Mouse (Mus musculus) lung, embryonic 14.5 days (tissue): Measurements from ENCODE around the gene 1700001C19Rik. TPM values are rescaled to one million over a fixed set of nuclear protein-coding genes. Genes with fewer than 3 reads are reported as not detected.

Experiments
- ATAC-seq: fragments of 200-750 bp; cut with Nextera tagmentation; 2 replicates; pipeline ENCODE4 v1.8.0; 2017; ENCODE audit warnings: mild to moderate bottlenecking, moderate TSS enrichment, moderate library complexity; ENCODE audit not compliant: insufficient read depth
- DNase-seq: peaks from one replicate; pipeline ENCODE4 v3.0.0-alpha.2; 2015
- H3K27ac ChIP-seq: fragments of 300-500 bp; sonication (generic); 2 replicates; pipeline ENCODE4 v1.5.1; 2014; ENCODE audit warnings: low read depth, mild to moderate bottlenecking, moderate library complexity
- H3K27me3 ChIP-seq: fragments of 300-500 bp; sonication (generic); 2 replicates; pipeline ENCODE4 v1.6.1; 2014; ENCODE audit warnings: low read length, control low read depth; ENCODE audit not compliant: insufficient read depth
- H3K36me3 ChIP-seq: fragments of 300-500 bp; sonication (generic); 2 replicates; pipeline ENCODE4 v1.6.1; 2014; ENCODE audit warnings: control low read depth; ENCODE audit not compliant: insufficient read depth
- H3K4me1 ChIP-seq: fragments of 300-500 bp; sonication (generic); 2 replicates; pipeline ENCODE4 v1.6.1; 2014; ENCODE audit warnings: antibody characterized with exemption, control low read depth; ENCODE audit not compliant: insufficient read depth
- H3K4me2 ChIP-seq: fragments of 300-500 bp; sonication (generic); 2 replicates; pipeline ENCODE4 v1.6.1; 2014; ENCODE audit warnings: mild to moderate bottlenecking
- H3K4me3 ChIP-seq: fragments of 300-500 bp; sonication (generic); 2 replicates; pipeline ENCODE4 v1.5.1; 2014; ENCODE audit warnings: low read depth, low read length
- H3K9ac ChIP-seq: fragments of 300-500 bp; sonication (generic); 2 replicates; pipeline ENCODE4 v1.6.1; 2014
- H3K9me3 ChIP-seq: fragments of 300-500 bp; sonication (generic); 2 replicates; pipeline ENCODE4 v1.6.1; 2016; ENCODE audit warnings: low read depth, low read length, control low read depth
- CTCF ChIP-seq: IDR thresholded peaks from 2 replicates; pipeline ENCODE4 v1.5.1; 2016; ENCODE audit warnings: antibody characterized with exemption, low read depth
- WGBS: fragments of 180-500 bp; shearing (Covaris S2); extraction: QIAGEN DNeasy Blood & Tissue Kit; methylation state at CpG from one replicate; pipeline ENCODE4 v1.1.7; 2014; 5-methylcytosine and 5-hydroxymethylcytosine counted together
- polyA plus RNA-seq: library from polyadenylated mRNA; unstranded; fragments of >200 nt; fragmentation: Nextera tagmentation; extraction: Ambion mirVana; gene quantifications from 2 replicates; pipeline ENCODE4 v1.2.1, GENCODE M21; 2014

Gene 1700001C19Rik
- polyA plus RNA-seq, 1 experiment from 2014 or later = 0.13 TPM

DNA sequence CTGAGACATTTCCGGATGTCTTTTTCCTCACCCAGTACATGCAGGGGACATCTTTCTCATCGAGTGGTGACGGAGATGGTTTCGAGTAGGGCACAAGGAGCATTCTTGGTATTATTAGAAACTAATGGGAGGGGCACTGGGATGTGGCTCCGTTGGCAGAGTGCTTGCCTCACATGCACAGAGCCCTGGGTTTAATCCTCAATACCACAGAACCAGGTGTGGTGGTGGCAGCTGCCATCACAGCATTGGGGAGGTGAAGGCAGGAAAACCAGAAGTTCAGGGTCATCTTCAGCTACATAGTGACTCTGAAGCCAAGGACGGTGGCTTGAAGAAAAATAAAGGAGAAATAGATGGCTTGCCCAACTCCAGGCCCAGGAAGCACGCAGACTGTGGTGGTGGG, 25.0 kb upstream of the 1700001C19Rik start:
- no peak for ATAC-seq
- DNase-seq = no peak
- H3K36me3 ChIP-seq = no peaks in the 10 kb centered on the region; the same call in 1 of the 2 replicates
- no peak overlapping the region for H3K4me2 ChIP-seq
- no peak overlapping the region for H3K4me3 ChIP-seq
- WGBS = 60% methylated on average over 7 of the region's 7 CpGs
- no peak overlapping the region for H3K9ac ChIP-seq
- H3K9me3 ChIP-seq = no peaks in the 10 kb centered on the region
- TF ChIP-seq CTCF = no peak
- H3K27me3 ChIP-seq = peaks cover 9% of the 10 kb centered on the region; the same call in 1 of the 2 replicates
- peak overlapping the region; percentile 75 for H3K27ac ChIP-seq
- H3K4me1 ChIP-seq = peaks cover 14% of the 10 kb centered on the region

DNA sequence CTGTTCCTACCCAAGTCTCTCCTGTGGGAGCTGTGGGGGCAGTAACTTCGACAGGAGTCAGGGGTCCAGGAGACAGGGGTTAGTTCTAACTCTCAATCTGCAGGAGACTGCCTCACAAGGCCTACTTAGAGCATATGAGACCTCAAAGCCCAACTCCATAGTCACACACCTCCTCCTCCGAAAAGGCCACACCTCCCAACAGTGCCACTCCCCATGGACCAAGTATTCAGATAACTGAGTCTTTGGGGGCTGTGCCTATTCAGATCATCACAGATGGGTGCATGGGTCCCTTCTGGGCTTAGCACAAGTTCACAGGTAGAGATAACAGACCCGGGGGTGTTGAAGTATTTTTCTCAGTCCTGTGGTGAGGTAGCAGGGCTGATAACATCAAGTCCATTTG, 24.5 kb upstream of the 1700001C19Rik start:
- ATAC-seq = no peak

GRCm38 (mm10) chr17:47459341-47459919, 22.3 kb upstream of the 1700001C19Rik start:
- Histone ChIP-seq H3K4me3 (no peak overlapping the region), H3K9me3 (no peaks in the 10 kb centered on the region), H3K36me3 (no peaks in the 10 kb centered on the region), H3K9ac (no peak overlapping the region), H3K4me2 (no peak overlapping the region), H3K27ac (no peak overlapping the region), H3K27me3 (0 out of 2 replicates have a peak, but pooled peaks cover 3% of the 10 kb centered on the region), H3K4me1 (peaks cover 14% of the 10 kb centered on the region)
- TF ChIP-seq CTCF = no peak
- DNase-seq = no peak
- ATAC-seq = no peak
- 44% methylated on average over 3 of the region's 3 CpGs for WGBS

More for the DNA sequence above, 24.5 kb upstream of the 1700001C19Rik start:
- H3K4me1 ChIP-seq = peaks cover 14% of the 10 kb centered on the region
- H3K9ac ChIP-seq = no peak overlapping the region
- no peak overlapping the region for H3K4me3 ChIP-seq
- DNase-seq = no peak
- peak overlapping the region; percentile 75 for H3K27ac ChIP-seq
- no peak for TF ChIP-seq CTCF
- H3K27me3 ChIP-seq = peaks cover 6% of the 10 kb centered on the region; the same call in 1 of the 2 replicates
- 35% methylated on average over 3 of the region's 3 CpGs for WGBS
- H3K4me2 ChIP-seq = no peak overlapping the region
- H3K9me3 ChIP-seq = no peaks in the 10 kb centered on the region
- no peaks in the 10 kb centered on the region; the same call in 1 of the 2 replicates for H3K36me3 ChIP-seq

DNA sequence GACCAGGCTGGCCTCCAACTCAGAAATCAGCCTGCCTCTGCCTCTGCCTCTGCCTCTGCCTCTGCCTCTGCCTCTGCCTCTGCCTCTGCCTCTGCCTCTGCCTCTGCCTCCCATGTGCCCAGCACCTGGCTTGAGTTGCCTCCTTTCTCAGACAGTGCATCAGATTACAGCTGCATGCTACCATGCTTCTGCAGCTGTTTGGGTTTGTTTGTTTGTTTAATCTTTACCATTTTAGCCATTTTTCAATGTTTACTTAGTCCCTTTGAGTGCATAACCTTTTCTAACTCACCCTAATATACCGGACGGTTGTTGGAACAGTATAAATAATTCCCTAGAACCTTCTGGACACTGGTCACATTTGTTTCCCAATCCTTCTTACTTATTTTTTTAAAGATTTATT, 21.8 kb upstream of the 1700001C19Rik start:
- Histone ChIP-seq H3K4me1 (peaks cover 14% of the 10 kb centered on the region), H3K36me3 (no peaks in the 10 kb centered on the region), H3K9ac (no peak overlapping the region), H3K27ac (no peak overlapping the region), H3K27me3 (no peaks in the 10 kb centered on the region), H3K9me3 (no peaks in the 10 kb centered on the region), H3K4me3 (no peak overlapping the region), H3K4me2 (no peak overlapping the region)
- DNase-seq (no peak), ATAC-seq (no peak)
- no peak for TF ChIP-seq CTCF
- WGBS = 77% methylated on average over 2 of the region's 2 CpGs

- TF ChIP-seq CTCF = no peak
- 72% methylated on average over 13 of the region's 13 CpGs for WGBS
Observed at GRCm38 (mm10) chr17:47458310-47458709, 21.1 kb upstream of the 1700001C19Rik start.

GRCm38 (mm10) chr17:47454675-47455074, 17.5 kb upstream of the 1700001C19Rik start:
- Histone ChIP-seq H3K27ac (no peak overlapping the region), H3K4me1 (peaks cover 8% of the 10 kb centered on the region), H3K36me3 (no peaks in the 10 kb centered on the region), H3K9ac (no peak overlapping the region), H3K4me3 (no peak overlapping the region), H3K9me3 (no peaks in the 10 kb centered on the region), H3K4me2 (no peak overlapping the region), H3K27me3 (no peaks in the 10 kb centered on the region)
- WGBS = 37% methylated on average over 8 of the region's 8 CpGs
- no peak for ATAC-seq
- peak; percentile 69 for DNase-seq
- no peak for TF ChIP-seq CTCF

More at GRCm38 (mm10) chr17:47458310-47458709, 21.1 kb upstream of the 1700001C19Rik start:
- Histone ChIP-seq H3K27ac (no peak overlapping the region), H3K36me3 (no peaks in the 10 kb centered on the region), H3K9ac (no peak overlapping the region), H3K27me3 (no peaks in the 10 kb centered on the region), H3K4me2 (no peak overlapping the region), H3K4me3 (no peak overlapping the region), H3K4me1 (peaks cover 11% of the 10 kb centered on the region), H3K9me3 (no peaks in the 10 kb centered on the region)
- DNase-seq = no peak
- ATAC-seq = no peak

DNA sequence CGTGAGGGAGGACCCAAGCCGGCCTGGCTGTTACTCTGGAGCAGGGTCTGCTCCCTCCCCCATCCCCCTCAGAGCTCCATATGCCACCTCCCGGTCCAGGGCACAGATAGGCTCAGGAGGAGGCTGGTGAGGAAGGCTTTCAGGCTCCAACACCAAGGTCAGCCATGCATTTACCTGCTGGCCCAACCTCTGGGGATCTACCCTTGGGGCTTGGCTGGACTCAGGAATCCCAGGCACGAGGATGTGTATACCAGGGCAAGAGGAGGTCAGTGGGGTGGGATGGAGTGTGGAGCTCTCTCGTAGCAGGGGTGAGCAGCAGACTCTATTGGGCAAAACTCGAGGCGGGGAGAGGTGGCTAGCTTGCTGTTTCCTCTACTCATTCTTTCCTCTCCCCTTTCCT, 15.7 kb upstream of the 1700001C19Rik start:
- Histone ChIP-seq H3K4me1 (peaks cover 18% of the 10 kb centered on the region), H3K4me3 (no peak overlapping the region), H3K36me3 (no peaks in the 10 kb centered on the region), H3K9me3 (no peaks in the 10 kb centered on the region), H3K27ac (no peak overlapping the region), H3K4me2 (no peak overlapping the region), H3K27me3 (no peaks in the 10 kb centered on the region), H3K9ac (no peak overlapping the region)
- DNase-seq = no peak
- WGBS = 38% methylated on average over 7 of the region's 7 CpGs
- no peak for TF ChIP-seq CTCF
- no peak for ATAC-seq
